Mouse (Mus musculus) liver, embryonic 12.5 days (tissue): ENCODE data around the gene Zfyve16. TPM values are rescaled to one million over a fixed set of nuclear protein-coding genes. Genes with fewer than 3 reads are reported as not detected.

Source experiments
- ATAC-seq: fragments of 200-750 bp; cut with Nextera tagmentation; 2 replicates; pipeline ENCODE4 v1.8.0; 2017; ENCODE audit warnings: moderate number of reproducible peaks, mild to moderate bottlenecking, moderate library complexity
- H3K27ac ChIP-seq: fragments of 300-500 bp; sonication (generic); 2 replicates; pipeline ENCODE4 v1.5.1; 2016; ENCODE audit warnings: mild to moderate bottlenecking
- H3K27me3 ChIP-seq: fragments of 300-500 bp; sonication (generic); replicated peaks from 2 replicates; pipeline ENCODE4 v1.6.1; 2016; ENCODE audit warnings: mild to moderate bottlenecking, moderate library complexity
- H3K36me3 ChIP-seq: fragments of 300-500 bp; sonication (generic); 2 replicates; pipeline ENCODE4 v1.6.1; 2016; ENCODE audit warnings: mild to moderate bottlenecking, moderate library complexity
- H3K4me1 ChIP-seq: fragments of 300-500 bp; sonication (generic); 2 replicates; pipeline ENCODE4 v1.6.1; 2016
- H3K4me2 ChIP-seq: fragments of 300-500 bp; sonication (generic); 2 replicates; pipeline ENCODE4 v1.6.1; 2016; ENCODE audit warnings: mild to moderate bottlenecking, moderate library complexity
- H3K4me3 ChIP-seq: fragments of 300-500 bp; sonication (generic); 2 replicates; pipeline ENCODE4 v1.5.1; 2016; ENCODE audit warnings: mild to moderate bottlenecking, moderate library complexity
- H3K9ac ChIP-seq: fragments of 300-500 bp; sonication (generic); 2 replicates; pipeline ENCODE4 v1.6.1; 2016; ENCODE audit warnings: mild to moderate bottlenecking, moderate library complexity
- H3K9me3 ChIP-seq: fragments of 300-500 bp; sonication (generic); replicated peaks from 2 replicates; pipeline ENCODE4 v1.6.1; 2016; ENCODE audit warnings: mild to moderate bottlenecking, moderate library complexity
- WGBS: fragments of 180-500 bp; shearing (Covaris S2); methylation state at CpG from one replicate; pipeline ENCODE4 v1.1.7; 2016; ENCODE audit not compliant: insufficient replicate concordance; 5-methylcytosine and 5-hydroxymethylcytosine counted together
- polyA plus RNA-seq: library from polyadenylated mRNA; unstranded; fragments of >200 nt; fragmentation: Nextera tagmentation; extraction: Ambion mirVana; gene quantifications from 2 replicates; pipeline ENCODE4 v1.2.1, GENCODE M21; 2016

Zfyve16 gene
- polyA plus RNA-seq, 1 experiment from 2014 or later: 3.1 TPM

GRCm38 (mm10) chr13:92531237-92531636, 569 bp upstream of the Zfyve16 start:
- Histone ChIP-seq H3K4me3 (peak overlapping the region; percentile 76), H3K27me3 (no peaks in the 10 kb centered on the region; the same call in 1 of the 2 replicates), H3K9ac (peak overlapping the region; percentile 75), H3K4me2 (peak overlapping the region; percentile 91), H3K4me1 (peaks cover 16% of the 10 kb centered on the region), H3K36me3 (no peaks in the 10 kb centered on the region), H3K27ac (peak overlapping the region; percentile 93), H3K9me3 (no peaks in the 10 kb centered on the region)
- 6% methylated on average over 15 of the region's 15 CpGs for WGBS
- ATAC-seq: no peak

- H3K36me3 ChIP-seq: no peaks in the 10 kb centered on the region
- peak overlapping the region; percentile 91 for H3K4me2 ChIP-seq
- no peaks in the 10 kb centered on the region for H3K9me3 ChIP-seq
- peak; percentile 92 for ATAC-seq
- H3K27ac ChIP-seq: peak overlapping the region; percentile 93
- H3K4me3 ChIP-seq: peak overlapping the region; percentile 76
- peak overlapping the region; percentile 75 for H3K9ac ChIP-seq
- peaks cover 16% of the 10 kb centered on the region for H3K4me1 ChIP-seq
- H3K27me3 ChIP-seq: no peaks in the 10 kb centered on the region; the same call in 1 of the 2 replicates
- WGBS: 4% methylated on average over 47 of the region's 47 CpGs
Observed at GRCm38 (mm10) chr13:92529828-92530720, 594 bp downstream of the Zfyve16 start.

- Histone ChIP-seq H3K36me3 (peaks cover 27% of the 10 kb centered on the region), H3K9ac (no peak overlapping the region), H3K27me3 (no peaks in the 10 kb centered on the region), H3K4me1 (peaks cover 8% of the 10 kb centered on the region), H3K27ac (no peak overlapping the region), H3K4me2 (no peak overlapping the region), H3K4me3 (no peak overlapping the region), H3K9me3 (no peaks in the 10 kb centered on the region)
- ATAC-seq: 0 out of 2 replicates have a peak, but pooled peaks have one; percentile 35
- WGBS: 51% methylated on average over 5 of the region's 5 CpGs
Observed at GRCm38 (mm10) chr13:92523178-92523813, 7.4 kb downstream of the Zfyve16 start.

- Histone ChIP-seq H3K9me3 (no peaks in the 10 kb centered on the region), H3K9ac (no peak overlapping the region), H3K4me2 (no peak overlapping the region), H3K27me3 (no peaks in the 10 kb centered on the region), H3K27ac (no peak overlapping the region), H3K4me1 (no peaks in the 10 kb centered on the region), H3K4me3 (no peak overlapping the region), H3K36me3 (peaks cover 23% of the 10 kb centered on the region)
- ATAC-seq: no peak
- 80% methylated on average over 12 of the region's 12 CpGs for WGBS
Observed at GRCm38 (mm10) chr13:92504871-92505270, 25.8 kb downstream of the Zfyve16 start.

- Histone ChIP-seq H3K27me3 (no peaks in the 10 kb centered on the region), H3K27ac (no peak overlapping the region), H3K9ac (no peak overlapping the region), H3K4me1 (no peaks in the 10 kb centered on the region), H3K9me3 (no peaks in the 10 kb centered on the region), H3K4me3 (no peak overlapping the region), H3K4me2 (no peak overlapping the region), H3K36me3 (peaks cover 20% of the 10 kb centered on the region)
- WGBS: 89% methylated on average over 1 of the region's 1 CpGs
- ATAC-seq: no peak
Observed at GRCm38 (mm10) chr13:92491923-92492322, 38.7 kb downstream of the Zfyve16 start.

GRCm38 (mm10) chr13:92490817-92491216, 39.9 kb downstream of the Zfyve16 start:
- peaks cover 20% of the 10 kb centered on the region for H3K36me3 ChIP-seq

GRCm38 (mm10) chr13:92483852-92484463, 46.7 kb downstream of the Zfyve16 start, which contains the start of gene Fam151b:
TSS of gene Fam151b (minus strand) at chr13:92484015.
- Histone ChIP-seq H3K4me2 (peak within 1 kb of the TSS; percentile 77), H3K9ac (peak within 1 kb of the TSS; percentile 47), H3K27me3 (no peaks in the 10 kb centered on the region), H3K27ac (peak within 1 kb of the TSS; percentile 34), H3K4me1 (no peaks in the 10 kb centered on the region), H3K4me3 (peak within 1 kb of the TSS; percentile 59), H3K9me3 (no peaks in the 10 kb centered on the region), H3K36me3 (no peaks in the 10 kb centered on the region)
- 4% methylated on average over 19 of the region's 19 CpGs for WGBS
- peak; percentile 100 for ATAC-seq

More at GRCm38 (mm10) chr13:92490817-92491216, 39.9 kb downstream of the Zfyve16 start:
- Histone ChIP-seq H3K27ac (no peak overlapping the region), H3K4me3 (no peak overlapping the region), H3K4me2 (no peak overlapping the region), H3K4me1 (no peaks in the 10 kb centered on the region), H3K27me3 (no peaks in the 10 kb centered on the region), H3K9ac (no peak overlapping the region), H3K9me3 (no peaks in the 10 kb centered on the region)
- ATAC-seq: no peak
- WGBS: 68% methylated on average over 4 of the region's 4 CpGs

GRCm38 (mm10) chr13:92483348-92483747, 47.3 kb downstream of the Zfyve16 start:
- H3K27me3 ChIP-seq: no peaks in the 10 kb centered on the region
- no peaks in the 10 kb centered on the region for H3K4me1 ChIP-seq
- H3K27ac ChIP-seq: no peak overlapping the region
- 4% methylated on average over 3 of the region's 3 CpGs for WGBS
- H3K4me2 ChIP-seq: peak overlapping the region; percentile 77
- ATAC-seq: peak; percentile 58; the same call in 1 of the 2 replicates
- H3K9me3 ChIP-seq: no peaks in the 10 kb centered on the region
- no peaks in the 10 kb centered on the region for H3K36me3 ChIP-seq
- peak overlapping the region; percentile 47 for H3K9ac ChIP-seq
- peak overlapping the region; percentile 59 for H3K4me3 ChIP-seq

- H3K9ac ChIP-seq: no peak overlapping the region
- H3K4me3 ChIP-seq: no peak overlapping the region
- H3K4me2 ChIP-seq: no peak overlapping the region
- H3K9me3 ChIP-seq: no peaks in the 10 kb centered on the region
- H3K4me1 ChIP-seq: no peaks in the 10 kb centered on the region
- no peaks in the 10 kb centered on the region for H3K27me3 ChIP-seq
- 0 out of 2 replicates have a peak, but pooled peaks cover 7% of the 10 kb centered on the region for H3K36me3 ChIP-seq
- 60% methylated on average over 2 of the region's 2 CpGs for WGBS
- H3K27ac ChIP-seq: no peak overlapping the region
- no peak for ATAC-seq
Observed at GRCm38 (mm10) chr13:92470151-92470550, 60.5 kb downstream of the Zfyve16 start.

- ATAC-seq: no peak
- Histone ChIP-seq H3K9ac (no peak overlapping the region), H3K36me3 (0 out of 2 replicates have a peak, but pooled peaks cover 7% of the 10 kb centered on the region), H3K4me1 (no peaks in the 10 kb centered on the region; the same call in 1 of the 2 replicates), H3K27ac (no peak overlapping the region), H3K4me2 (no peak overlapping the region), H3K27me3 (no peaks in the 10 kb centered on the region), H3K4me3 (no peak overlapping the region), H3K9me3 (no peaks in the 10 kb centered on the region)
- WGBS: 72% methylated on average over 2 of the region's 2 CpGs
Observed at GRCm38 (mm10) chr13:92469381-92469780, 61.3 kb downstream of the Zfyve16 start.

- H3K27ac ChIP-seq: no peak overlapping the region
- ATAC-seq: no peak
- H3K27me3 ChIP-seq: no peaks in the 10 kb centered on the region
- no peak overlapping the region for H3K4me3 ChIP-seq
- H3K36me3 ChIP-seq: 0 out of 2 replicates have a peak, but pooled peaks cover 7% of the 10 kb centered on the region
- H3K4me2 ChIP-seq: no peak overlapping the region
- no peaks in the 10 kb centered on the region for H3K9me3 ChIP-seq
- WGBS: 75% methylated on average over 9 of the region's 9 CpGs
- no peaks in the 10 kb centered on the region; the same call in none of the 2 replicates for H3K4me1 ChIP-seq
- no peak overlapping the region for H3K9ac ChIP-seq
Observed at GRCm38 (mm10) chr13:92467891-92468290, 62.8 kb downstream of the Zfyve16 start.
